Mouse (Mus musculus) CD8-positive naive resting alpha-beta T cell, adult 2 months (primary cell): ENCODE measurements around the gene Trpc5.

ENCODE experiments used
- DNase-seq, 2 experiments: peaks; one replicate each; pipeline ENCODE4 v3.0.0; 2022; ENCODE audit warnings: low read depth in 2 of 2, low spot score in 2 of 2

The Trpc5 gene

GRCm38 (mm10) chrX:144337938-144338337, 350.0 kb downstream of the Trpc5 start:
- DNase-seq = no peak

DNA sequence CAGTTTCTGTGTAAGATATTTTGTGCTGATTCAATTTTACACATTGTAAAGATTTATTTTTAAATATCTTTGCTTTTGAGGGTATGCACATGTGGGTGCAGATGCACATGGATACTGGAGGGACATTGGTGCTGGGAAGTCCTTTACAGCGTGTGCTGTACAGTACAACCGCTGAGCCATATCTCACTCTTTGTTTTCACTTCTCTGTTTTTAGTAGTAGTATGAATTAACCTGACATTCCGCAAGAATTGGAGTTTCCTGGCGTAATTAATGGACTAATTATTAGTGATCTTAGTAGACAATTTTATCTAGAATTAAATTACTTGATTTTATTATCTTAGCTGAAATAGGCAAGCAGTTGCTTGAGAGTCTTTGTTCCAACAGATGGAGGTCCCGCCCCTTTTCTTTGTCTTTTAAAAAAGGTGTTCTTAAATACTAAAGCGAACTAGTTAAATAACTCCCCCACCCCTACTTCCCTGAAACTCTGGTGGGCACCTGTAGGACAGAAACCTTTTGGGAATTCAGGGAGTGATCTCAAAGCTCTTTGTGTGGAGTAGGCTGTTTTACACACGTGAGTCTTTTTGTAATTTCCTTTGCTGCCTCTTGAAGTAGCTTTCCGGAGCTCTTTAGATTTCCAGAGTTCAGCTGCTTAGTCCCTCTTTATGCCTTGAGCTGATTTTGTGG, 352.5 kb downstream of the Trpc5 start:
- DNase-seq = no peak
